Mouse (Mus musculus) 3T3-L1 (cell line): Measurements from ENCODE around the gene Snx21.

Experiments
- DNase-seq: peaks from one replicate; pipeline ENCODE4 v3.0.0-alpha.2; 2015; ENCODE audit warnings: low read depth, low spot score

Gene Snx21

DNA sequence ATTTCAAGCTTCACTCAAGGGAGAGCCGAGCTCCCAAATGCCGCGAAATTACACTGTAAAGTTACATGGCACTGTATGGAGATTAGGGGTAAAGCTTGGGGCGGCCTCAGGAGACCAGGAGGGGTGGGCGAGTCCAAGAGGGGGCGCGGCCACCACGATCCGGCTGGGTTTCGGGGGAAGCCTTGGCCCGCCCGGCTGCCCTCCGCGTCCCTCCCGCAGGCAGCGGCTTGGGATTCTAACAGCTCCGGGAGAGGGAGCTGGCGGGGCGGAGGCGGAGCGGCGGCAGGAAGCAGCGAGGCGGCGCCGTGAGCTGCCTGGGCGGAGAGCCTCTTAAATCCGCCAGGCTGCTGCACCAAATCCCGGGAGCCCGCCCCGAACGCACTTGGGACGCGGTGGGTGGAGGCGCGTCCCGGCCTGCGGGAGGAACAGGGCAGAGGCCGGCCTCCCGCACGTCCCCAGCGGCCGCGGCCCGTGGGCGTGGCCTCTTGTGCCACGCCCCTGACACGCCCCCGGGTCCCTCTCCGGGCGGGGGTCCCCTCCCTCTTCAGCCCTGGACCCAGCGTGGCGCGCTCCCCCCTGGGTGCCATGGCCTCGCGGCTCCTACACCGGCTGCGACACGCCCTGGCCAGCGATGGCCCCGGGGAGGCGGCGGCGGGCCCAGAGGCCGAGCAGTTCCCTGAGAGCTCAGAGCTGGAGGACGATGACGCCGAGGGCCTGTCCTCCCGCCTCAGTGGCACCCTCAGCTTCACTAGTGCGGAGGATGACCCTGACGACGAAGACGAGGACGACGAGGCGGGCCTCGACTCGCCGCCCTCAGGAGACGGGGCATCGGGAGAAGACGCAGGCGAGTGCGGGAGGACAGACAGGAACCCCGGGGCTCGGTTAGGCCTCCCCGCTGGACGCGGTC, at the start of gene Snx21:
TSS of gene Snx21 (plus strand) at position 343 of the 907 bp plus-strand sequence.
- peak; percentile 85 for DNase-seq

DNA sequence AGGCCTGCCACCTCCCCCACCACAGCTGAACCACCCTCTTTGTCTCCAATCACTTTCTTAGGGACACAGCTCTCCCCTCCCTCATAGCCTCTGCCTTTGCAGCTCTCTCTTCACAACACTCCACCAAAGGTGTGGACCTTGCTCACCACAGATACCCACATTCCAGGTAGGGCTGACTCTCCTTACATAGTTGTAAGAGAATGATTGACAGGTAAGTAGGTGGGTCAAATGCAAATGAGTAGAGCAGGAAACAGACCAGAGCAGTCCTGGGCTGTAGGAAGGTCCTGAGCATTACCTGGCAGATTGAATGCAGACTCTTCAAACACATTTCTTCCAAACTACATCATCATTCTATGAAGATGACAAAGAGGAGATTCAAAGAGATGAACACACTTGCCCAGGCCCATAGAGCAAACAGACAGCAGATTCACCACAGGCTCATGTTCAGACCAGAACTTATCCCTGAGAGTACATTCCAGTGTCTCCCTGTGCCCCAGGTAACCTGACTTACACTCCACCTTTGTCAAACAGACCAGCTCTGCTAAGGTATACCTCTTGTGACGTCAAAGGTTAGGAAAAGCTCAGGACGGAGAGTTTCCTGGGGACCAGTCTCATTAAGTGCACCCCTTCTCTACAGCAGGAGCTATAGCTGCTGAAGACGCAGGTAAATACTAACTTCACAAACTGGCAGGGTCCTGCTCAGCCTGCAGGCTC, 48.1 kb upstream of the Snx21 start:
- no peak for DNase-seq

DNA sequence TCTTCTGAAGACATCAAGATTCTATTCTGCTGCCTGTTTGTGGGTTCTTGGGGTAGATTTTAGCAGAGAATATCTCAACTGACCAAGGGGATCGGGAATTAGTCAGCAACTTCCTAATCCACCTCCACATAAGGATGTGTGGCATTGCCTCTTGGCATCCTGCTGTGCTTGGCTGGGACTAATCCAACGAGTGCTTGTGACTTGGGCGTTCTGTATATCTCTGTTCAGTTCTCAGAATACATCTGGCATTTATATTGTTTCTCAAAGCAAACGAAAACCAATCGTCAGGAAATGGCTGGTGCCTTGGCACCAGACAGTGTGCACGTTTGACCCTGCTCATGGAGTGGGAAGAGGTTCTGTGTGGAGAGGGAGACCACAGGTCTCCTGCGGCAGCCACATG, 45.7 kb upstream of the Snx21 start:
- DNase-seq = peak; percentile 25

DNA sequence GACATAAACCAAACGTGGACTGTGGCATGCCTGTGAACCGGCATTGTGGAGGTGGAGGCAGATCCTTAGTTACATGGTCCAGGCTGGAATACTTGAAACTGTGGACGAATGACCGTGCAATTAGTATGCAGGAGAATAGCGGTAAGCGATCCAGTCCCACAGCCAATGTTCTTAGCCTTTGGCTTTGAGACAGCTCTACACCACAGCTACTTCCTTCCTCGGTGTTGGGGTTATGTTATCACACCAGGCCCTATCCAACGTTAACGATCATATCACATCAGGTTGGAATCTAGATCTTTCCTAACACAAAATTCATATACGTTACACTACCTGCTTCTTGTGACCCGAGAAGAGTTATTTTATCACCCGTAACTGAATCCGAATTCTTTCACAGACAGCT, 40.6 kb upstream of the Snx21 start:
- peak; percentile 9 for DNase-seq

DNA sequence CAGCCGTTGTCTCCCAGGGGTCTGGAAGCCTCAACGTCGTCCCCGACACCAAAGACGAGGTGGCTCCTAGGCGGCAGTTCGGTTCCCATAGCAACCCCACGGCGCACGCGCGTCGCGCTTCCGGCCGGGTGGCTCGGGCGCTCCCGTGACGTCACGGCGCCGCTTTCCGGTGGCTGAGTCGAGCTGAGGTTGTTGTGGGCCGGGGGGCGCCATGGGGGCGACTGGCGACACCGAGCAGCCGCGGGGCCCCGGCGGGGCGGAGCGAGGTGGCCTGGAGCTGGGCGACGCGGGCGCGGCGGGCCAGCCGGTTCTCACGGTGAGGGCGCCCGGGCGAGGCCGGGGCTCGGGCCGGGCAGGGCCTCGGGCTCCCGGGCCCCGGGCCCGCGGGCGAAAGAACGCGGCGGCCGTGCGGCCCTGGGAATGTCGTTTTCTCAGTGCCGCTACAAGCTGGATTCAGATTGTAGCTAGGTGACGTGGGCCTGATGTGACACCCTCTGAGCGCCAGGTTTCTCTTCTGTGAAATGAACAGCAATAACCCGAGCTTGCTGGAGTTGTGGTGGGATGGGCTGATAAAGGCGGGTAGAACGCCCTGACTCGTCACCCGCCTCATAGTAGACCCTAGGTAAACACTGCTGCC, 39.7 kb upstream of the Snx21 start, which contains the start of the genes Wfdc3 and Dnttip1:
TSS of gene Wfdc3 (minus strand) at position 89 of the 637 bp plus-strand sequence.
TSS of gene Dnttip1 (plus strand) at position 141 of the 637 bp plus-strand sequence.
- DNase-seq = peak; percentile 89

DNA sequence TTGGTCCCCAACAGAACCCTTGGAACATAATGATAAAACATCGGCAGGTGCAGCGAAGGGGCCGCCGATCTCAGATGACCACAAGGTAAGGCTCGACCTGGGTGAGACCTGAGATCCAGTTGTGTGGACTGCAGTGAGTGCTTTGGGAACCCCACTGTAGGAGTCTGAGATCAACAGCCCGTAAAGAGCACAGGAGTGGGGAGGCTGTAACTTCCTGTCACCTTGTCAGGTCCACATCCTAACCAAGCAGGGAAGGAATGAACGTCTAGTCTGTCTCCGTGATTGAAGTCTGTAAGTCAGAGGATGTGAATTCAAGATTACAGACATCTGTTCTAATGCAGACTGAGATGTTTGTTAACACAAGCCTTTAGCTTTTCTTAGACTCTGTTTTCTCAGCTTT, 38.9 kb upstream of the Snx21 start:
- DNase-seq = peak; percentile 28

DNA sequence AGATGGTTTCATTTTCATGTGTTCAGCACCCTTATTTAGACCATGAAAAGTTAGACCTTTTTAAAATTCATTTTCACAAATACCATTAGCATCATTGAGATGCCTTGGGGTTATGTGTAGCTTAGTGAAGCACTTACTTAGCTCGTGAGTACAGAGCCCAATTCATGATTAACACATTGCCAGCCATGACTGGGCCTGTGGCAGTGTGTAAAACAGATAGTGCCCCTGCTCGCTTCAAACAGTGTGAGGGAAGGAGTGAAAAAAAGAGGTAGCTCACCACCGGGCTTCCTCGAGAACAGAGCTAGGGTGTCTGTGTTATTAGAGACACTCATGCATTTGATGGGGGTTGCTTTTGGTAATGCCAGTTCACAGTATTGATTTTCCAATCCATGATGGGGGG, 37.4 kb upstream of the Snx21 start:
- DNase-seq = no peak

DNA sequence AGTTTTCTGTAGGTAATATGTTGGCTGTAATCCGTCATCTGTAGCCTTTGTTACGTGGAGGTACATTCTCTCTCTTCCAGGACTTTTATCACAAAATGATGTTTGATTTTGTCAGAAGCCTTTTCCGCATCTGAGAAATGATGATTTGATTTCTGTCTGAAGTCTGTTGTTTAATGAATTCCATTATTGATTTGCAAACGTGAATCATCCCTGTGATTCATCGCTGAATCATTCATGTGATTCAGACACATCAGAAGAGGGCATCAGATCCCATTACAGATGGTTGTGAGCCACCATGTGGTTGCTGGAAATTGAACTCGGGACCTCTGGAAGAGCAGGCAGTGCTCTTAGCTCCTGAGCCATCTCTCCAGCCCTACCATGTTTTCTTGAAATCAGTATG, 36.6 kb upstream of the Snx21 start:
- peak; percentile 78 for DNase-seq

DNA sequence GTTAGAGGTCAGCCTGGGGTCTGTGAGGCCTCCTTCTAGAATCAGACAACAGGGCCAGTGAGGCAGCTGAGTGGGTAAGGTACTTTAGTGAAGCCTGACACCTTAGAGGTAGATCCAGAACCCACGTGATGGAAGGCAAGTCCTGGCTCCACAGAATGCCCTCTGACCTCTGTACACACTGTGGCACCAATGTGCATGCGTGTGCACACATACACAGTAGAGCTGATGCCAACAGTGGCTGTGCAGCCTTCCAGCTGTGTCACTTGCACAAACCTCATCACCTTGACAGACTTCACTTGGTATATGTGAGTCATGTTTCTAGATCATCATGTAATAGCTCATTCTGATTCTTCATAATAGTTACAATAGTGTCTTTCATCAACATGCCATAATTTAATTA, 33.2 kb upstream of the Snx21 start:
- no peak for DNase-seq

DNA sequence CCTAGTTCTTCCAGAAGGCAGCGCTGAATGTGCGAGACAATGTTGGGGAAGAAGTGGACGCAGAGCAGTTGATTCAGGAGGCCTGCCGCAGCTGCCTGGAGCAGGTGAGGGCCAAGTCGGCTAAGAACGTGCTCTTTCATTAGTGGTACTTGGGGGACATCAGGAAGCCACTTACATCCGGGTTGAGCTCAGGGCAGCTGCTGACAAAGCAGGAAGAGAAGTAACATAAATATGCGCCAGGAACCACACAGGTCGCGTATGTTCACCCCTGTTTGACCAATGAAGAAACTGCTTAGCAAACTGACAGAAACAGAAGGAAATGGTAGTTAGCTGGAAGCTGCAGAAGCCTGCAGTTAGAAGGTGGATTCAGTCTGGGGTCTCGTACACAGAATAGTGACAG, 31.5 kb upstream of the Snx21 start:
- DNase-seq = no peak

DNA sequence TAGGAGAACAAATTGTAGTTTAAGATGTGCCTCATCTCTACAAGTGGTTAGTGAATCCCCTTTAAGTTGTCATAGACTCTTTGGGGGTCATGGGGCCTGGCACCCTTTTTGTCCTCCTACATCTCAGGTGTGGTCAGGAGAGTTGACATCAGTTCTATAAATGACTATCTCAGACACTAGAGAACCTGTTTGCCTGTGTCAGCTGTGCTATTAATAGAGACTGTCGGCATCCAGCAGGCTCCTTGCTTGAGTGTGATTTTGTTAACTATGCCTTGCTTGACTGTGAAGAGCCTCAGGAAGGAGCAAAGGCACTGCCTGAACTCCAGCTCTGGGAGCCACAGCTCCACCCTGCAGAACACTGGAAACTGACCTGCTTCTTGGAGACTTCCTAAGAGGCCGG, 30.8 kb upstream of the Snx21 start:
- no peak for DNase-seq

DNA sequence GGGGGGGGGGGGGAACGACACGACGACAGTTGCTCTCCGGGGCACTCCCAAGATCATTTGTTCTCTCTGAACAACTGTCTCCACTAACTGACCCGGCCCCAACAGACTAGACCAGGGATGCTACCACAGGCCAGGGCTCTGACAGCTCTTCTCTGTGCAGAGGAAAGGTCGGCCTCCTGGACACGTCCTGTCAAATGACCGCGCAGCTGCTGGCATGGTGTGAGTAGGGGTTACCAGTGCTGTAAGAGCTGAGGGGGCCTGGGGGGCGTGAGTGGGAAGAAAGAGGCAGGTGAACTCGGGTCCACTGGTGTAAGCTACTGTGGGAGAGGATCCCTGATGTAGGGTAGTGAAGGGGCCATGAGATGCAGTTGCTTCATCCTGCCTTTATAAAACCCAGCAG, 27.8 kb upstream of the Snx21 start:
- no peak for DNase-seq

DNA sequence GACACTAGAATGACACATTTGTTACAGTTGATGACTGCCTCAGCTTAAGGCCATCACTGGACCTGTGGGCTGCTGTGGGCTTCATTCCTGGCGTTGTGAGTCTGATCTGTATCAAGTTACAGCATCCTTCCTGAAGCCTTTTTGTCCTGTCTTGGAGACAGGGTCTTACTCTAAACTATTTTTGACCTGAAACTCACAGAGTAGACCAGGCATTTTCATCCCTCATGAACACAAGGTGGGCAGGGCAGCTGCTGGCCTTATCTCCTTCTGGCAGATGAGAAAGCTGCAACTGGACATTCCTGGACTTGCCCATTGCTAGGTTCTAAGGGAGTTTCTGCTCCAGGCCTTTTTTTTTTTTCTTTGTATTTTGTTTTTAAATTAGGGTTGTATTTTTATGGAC, 26.9 kb upstream of the Snx21 start:
- no peak for DNase-seq

DNA sequence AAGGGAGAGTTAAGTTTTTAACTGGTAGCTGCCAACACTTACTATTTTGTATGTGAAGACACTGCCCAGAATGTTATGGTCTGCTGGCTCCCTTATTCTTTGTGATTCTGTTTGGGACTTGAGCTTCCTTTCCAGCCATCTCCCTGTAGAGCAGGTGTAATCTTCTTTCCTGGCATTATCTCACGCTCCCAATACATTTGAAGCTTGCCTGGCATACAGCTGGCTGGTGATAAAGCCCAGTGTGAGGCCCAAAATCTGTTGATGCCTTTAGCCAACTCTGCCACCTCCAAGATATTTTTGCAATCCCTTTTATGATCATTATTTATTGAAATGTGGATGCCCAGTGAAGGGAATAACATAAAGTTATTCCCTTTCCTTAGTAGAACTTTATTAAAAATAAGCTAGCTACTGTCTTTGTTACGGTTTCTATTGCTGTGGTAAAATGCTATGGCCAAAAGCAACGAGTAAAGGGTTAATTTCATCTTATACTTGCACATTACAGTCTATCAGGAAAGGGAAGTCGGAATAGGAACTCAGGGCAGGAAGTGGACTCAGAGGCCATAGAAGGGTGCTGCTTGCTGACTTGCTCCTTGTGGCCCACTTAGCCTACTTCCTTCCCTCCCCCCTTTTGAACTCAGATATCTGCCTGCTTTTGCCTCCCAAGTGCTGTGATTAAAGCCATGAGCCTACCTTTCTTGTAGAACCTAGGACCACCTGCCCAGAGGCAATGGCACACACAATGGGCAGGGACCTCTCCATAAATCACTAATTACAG, 25.4 kb upstream of the Snx21 start:
- DNase-seq = no peak

DNA sequence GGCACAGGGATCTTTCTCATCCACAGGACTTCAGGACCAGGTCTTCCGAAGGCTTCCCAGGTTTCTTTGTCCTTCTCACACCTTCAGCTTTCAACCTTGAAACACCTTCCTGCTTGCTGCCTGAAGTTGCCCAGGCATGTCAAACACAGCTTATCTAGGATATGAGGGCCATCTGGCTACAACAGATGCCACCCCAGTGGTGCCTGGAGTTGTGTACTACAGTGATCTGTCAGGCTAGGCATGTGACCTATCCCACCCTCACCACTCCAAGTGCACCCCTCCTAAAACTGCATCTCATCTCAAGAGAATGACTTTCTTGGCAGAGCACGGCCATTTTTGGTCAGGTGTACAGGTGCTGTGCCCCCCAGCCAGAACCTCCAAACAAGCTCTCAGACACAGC, 24.1 kb upstream of the Snx21 start:
- DNase-seq = no peak

DNA sequence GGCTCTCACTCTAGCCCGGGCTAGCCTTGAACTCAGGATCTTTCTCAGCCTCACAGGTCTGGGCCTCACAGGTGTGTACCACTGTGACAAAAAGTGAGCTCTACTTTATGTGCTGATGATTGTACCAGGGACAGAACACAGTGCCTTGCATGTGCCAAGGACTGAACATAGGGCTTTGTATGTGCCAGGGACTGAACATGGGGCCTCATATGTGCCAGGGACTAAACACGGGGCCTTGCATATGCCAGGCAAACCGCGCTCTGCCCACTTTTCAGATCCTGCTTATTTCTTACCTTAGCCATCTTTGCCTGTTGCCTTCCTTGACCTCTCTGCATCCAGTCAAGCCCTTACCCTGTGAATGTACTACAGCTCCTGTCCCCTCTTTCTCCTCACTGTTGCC, 23.7 kb upstream of the Snx21 start:
- no peak for DNase-seq

DNA sequence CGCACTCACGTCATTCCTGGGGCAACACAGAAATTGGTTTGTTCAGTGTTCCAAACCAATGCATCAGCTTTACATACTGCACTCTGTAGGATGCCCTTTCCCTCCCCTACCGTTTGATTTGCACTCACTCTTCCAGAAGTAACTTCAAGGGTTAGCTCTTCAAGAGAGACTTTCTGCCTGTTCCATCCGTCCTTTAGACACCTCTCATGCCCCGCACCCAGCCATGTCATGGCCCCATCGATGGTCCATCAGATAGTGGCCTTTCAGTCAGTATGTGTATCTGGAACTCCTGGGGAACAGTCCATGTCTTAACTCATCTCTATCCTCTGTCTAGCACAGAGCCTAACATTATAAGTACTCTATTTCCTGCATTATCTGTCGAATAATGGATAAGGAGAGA, 23.0 kb upstream of the Snx21 start:
- no peak for DNase-seq

DNA sequence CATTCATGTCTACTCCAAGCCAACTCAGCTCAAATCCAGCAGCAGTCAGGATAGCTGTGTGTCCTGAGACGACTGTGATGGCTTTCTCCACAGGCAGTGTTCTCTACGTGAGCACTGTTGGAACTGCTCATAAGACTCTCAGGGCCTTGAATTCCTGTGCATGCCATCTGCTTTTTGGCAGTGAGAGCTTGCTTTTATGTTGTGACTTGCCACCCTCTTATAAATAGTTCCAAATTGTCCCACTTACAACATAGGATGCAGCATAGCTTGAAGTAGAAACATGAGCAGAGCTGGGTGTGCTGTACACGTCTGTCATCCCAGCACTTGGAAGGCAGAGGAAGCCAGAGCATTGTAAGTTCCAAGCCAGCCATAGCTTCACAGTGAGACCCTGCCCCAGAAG, 19.8 kb upstream of the Snx21 start:
- no peak for DNase-seq

DNA sequence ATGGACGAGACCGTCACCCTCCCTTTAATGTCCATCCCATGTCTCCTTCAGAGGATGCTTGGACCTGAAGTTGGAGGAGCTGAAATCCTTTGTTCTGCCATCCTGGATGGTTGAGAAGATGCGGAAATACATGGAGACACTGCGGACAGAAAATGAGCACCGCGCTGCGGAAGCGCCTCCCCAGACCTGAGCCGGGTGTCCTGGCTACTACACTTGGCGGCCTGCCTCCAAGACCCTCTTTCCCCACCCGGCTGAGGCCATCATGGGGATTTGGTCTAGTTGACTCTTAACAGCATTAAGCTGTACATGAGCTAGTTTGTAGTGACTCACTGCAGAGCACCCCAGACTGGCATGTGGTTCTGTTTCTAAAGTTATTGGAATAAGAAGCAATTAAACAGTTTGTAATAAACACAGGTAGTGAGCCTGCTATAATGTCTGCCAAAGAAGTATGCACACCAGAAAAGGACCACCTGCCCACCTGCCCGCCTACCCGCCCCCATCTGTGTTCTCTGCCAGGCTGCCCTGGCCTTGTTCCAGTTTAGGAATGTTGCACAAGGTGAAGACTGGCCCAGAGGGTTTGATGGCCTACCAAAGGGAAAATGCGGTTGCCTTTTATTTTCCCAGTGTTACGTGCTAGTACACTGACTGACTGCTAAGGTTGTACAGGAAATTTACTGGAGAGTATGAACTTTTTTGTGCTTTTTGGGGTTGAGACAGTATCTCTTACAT, 17.6 kb upstream of the Snx21 start:
- DNase-seq = no peak

DNA sequence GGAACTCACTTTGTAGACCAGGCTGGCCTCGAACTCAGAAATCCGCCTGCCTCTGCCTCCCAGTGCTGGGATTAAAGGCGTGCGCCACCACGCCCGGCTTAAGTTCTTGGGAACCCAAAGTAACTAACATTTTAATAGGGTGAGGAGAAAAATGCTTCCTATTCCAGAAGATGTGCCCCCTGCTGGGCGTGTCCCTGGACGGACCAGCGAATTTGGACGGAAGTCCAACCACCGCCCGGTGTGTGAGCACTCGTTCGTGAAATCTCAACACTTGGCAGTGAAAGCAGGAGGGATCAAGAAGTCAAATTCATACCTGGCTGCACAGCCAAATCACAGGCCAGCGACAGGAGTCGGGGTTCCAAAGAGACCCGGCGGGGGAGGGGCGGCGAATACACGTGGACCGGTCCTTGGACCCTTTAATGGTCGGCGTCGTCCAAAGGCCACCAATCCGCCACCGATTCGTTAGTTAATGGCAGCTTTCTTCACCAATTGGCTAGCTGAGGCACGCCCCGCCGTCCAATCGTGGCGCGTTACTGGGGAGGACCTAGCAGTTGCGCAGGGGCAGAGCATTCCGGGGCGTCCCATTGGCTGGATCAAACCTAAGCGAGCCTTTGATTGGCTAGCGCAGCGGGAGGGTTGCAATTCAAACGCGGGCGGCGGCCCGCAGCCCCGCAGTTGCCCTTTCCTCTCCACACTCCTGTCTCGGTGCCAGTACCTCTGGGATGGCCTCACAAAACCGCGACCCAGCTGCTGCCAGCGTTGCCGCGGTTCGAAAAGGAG, 16.2 kb upstream of the Snx21 start, which contains the start of gene Ube2c:
TSS of gene Ube2c (plus strand) at position 641 of the 780 bp plus-strand sequence.
- peak; percentile 100 for DNase-seq
